Mouse (Mus musculus): ENCODE measurements around the gene Mdk. TPM values are rescaled to one million over a fixed set of nuclear protein-coding genes. Genes with fewer than 3 reads are reported as not detected.

The Mdk gene
- polyA plus RNA-seq, 1 experiment from 2014 or later = 1,127 TPM

- ATAC-seq (ENCODE audit: insufficient read depth, low FRiP score, low TSS enrichment) (no peak), DNase-seq (ENCODE audit: low spot score) (no peak)
- Histone ChIP-seq H3K4me1 (ENCODE audit: control insufficient read depth, insufficient read depth, low read length) (no peaks in the 10 kb centered on the region), H3K27ac (ENCODE audit: low read depth, low read length) (no peak overlapping the region), H3K4me3 (ENCODE audit: low read depth, low read length) (no peak overlapping the region), H3K9ac (ENCODE audit: low read length) (no peak overlapping the region), H3K9me3 (ENCODE audit: control insufficient read depth, low read length) (no peaks in the 10 kb centered on the region), H3K27me3 (ENCODE audit: control insufficient read depth, insufficient read depth, low read length) (no peaks in the 10 kb centered on the region), H3K4me2 (ENCODE audit: low read depth) (no peak overlapping the region), H3K36me3 (ENCODE audit: control insufficient read depth, insufficient read depth, low read length) (peaks cover 2% of the 10 kb centered on the region; the same call in 1 of the 2 replicates)
- WGBS = 93% methylated on average over 8 of the region's 8 CpGs
Observed at GRCm38 (mm10) chr2:91900431-91900830, 31.7 kb downstream of the Mdk start.

GRCm38 (mm10) chr2:91899141-91899540 is 33.0 kb downstream of the Mdk start:
- no peak overlapping the region for H3K4me2 ChIP-seq (ENCODE audit: low read depth)
- no peaks in the 10 kb centered on the region for H3K4me1 ChIP-seq (ENCODE audit: control insufficient read depth, insufficient read depth, low read length)
- H3K36me3 ChIP-seq (ENCODE audit: control insufficient read depth, insufficient read depth, low read length) = peaks cover 2% of the 10 kb centered on the region; the same call in 1 of the 2 replicates
- no peak for DNase-seq (ENCODE audit: low spot score)
- WGBS = 97% methylated on average over 3 of the region's 3 CpGs
- no peak overlapping the region for H3K9ac ChIP-seq (ENCODE audit: low read length)
- H3K9me3 ChIP-seq (ENCODE audit: control insufficient read depth, low read length) = no peaks in the 10 kb centered on the region
- no peak overlapping the region for H3K4me3 ChIP-seq (ENCODE audit: low read depth, low read length)
- no peaks in the 10 kb centered on the region for H3K27me3 ChIP-seq (ENCODE audit: control insufficient read depth, insufficient read depth, low read length)
- no peak overlapping the region for H3K27ac ChIP-seq (ENCODE audit: low read depth, low read length)
- no peak for ATAC-seq (ENCODE audit: insufficient read depth, low FRiP score, low TSS enrichment)

- Histone ChIP-seq H3K36me3 (ENCODE audit: control insufficient read depth, insufficient read depth, low read length) (peaks cover 2% of the 10 kb centered on the region; the same call in 1 of the 2 replicates), H3K9ac (ENCODE audit: low read length) (no peak overlapping the region), H3K9me3 (ENCODE audit: control insufficient read depth, low read length) (no peaks in the 10 kb centered on the region), H3K27me3 (ENCODE audit: control insufficient read depth, insufficient read depth, low read length) (no peaks in the 10 kb centered on the region), H3K4me3 (ENCODE audit: low read depth, low read length) (no peak overlapping the region), H3K4me1 (ENCODE audit: control insufficient read depth, insufficient read depth, low read length) (no peaks in the 10 kb centered on the region), H3K27ac (ENCODE audit: low read depth, low read length) (no peak overlapping the region), H3K4me2 (ENCODE audit: low read depth) (no peak overlapping the region)
- DNase-seq (ENCODE audit: low spot score) (no peak), ATAC-seq (ENCODE audit: insufficient read depth, low FRiP score, low TSS enrichment) (no peak)
Observed at GRCm38 (mm10) chr2:91897968-91898367, 34.1 kb downstream of the Mdk start.

- Histone ChIP-seq H3K4me2 (ENCODE audit: low read depth) (no peak overlapping the region), H3K36me3 (ENCODE audit: control insufficient read depth, insufficient read depth, low read length) (no peaks in the 10 kb centered on the region), H3K4me3 (ENCODE audit: low read depth, low read length) (no peak overlapping the region), H3K9ac (ENCODE audit: low read length) (no peak overlapping the region), H3K9me3 (ENCODE audit: control insufficient read depth, low read length) (no peaks in the 10 kb centered on the region), H3K4me1 (ENCODE audit: control insufficient read depth, insufficient read depth, low read length) (no peaks in the 10 kb centered on the region), H3K27ac (ENCODE audit: low read depth, low read length) (no peak overlapping the region), H3K27me3 (ENCODE audit: control insufficient read depth, insufficient read depth, low read length) (no peaks in the 10 kb centered on the region)
- DNase-seq (ENCODE audit: low spot score) (no peak), ATAC-seq (ENCODE audit: insufficient read depth, low FRiP score, low TSS enrichment) (no peak)
- WGBS = 95% methylated on average over 3 of the region's 3 CpGs
Observed at GRCm38 (mm10) chr2:91895401-91895800, 36.7 kb downstream of the Mdk start.

GRCm38 (mm10) chr2:91894716-91895115 is 37.4 kb downstream of the Mdk start:
- Histone ChIP-seq H3K4me3 (ENCODE audit: low read depth, low read length) (no peak overlapping the region), H3K9ac (ENCODE audit: low read length) (no peak overlapping the region), H3K27ac (ENCODE audit: low read depth, low read length) (no peak overlapping the region), H3K27me3 (ENCODE audit: control insufficient read depth, insufficient read depth, low read length) (no peaks in the 10 kb centered on the region), H3K4me1 (ENCODE audit: control insufficient read depth, insufficient read depth, low read length) (no peaks in the 10 kb centered on the region), H3K9me3 (ENCODE audit: control insufficient read depth, low read length) (no peaks in the 10 kb centered on the region), H3K36me3 (ENCODE audit: control insufficient read depth, insufficient read depth, low read length) (no peaks in the 10 kb centered on the region), H3K4me2 (ENCODE audit: low read depth) (no peak overlapping the region)
- no peak for ATAC-seq (ENCODE audit: insufficient read depth, low FRiP score, low TSS enrichment)
- WGBS = 93% methylated on average over 3 of the region's 3 CpGs
- no peak for DNase-seq (ENCODE audit: low spot score)

GRCm38 (mm10) chr2:91884616-91885015 is 47.5 kb downstream of the Mdk start:
- H3K36me3 ChIP-seq (ENCODE audit: control insufficient read depth, insufficient read depth, low read length) = 0 out of 2 replicates have a peak, but pooled peaks cover 3% of the 10 kb centered on the region
- no peak for DNase-seq (ENCODE audit: low spot score)
- WGBS = 94% methylated on average over 4 of the region's 4 CpGs
- no peak for ATAC-seq (ENCODE audit: insufficient read depth, low FRiP score, low TSS enrichment)
- no peak overlapping the region for H3K4me2 ChIP-seq (ENCODE audit: low read depth)
- no peaks in the 10 kb centered on the region for H3K27me3 ChIP-seq (ENCODE audit: control insufficient read depth, insufficient read depth, low read length)
- no peak overlapping the region for H3K9ac ChIP-seq (ENCODE audit: low read length)
- no peak overlapping the region for H3K27ac ChIP-seq (ENCODE audit: low read depth, low read length)
- no peaks in the 10 kb centered on the region for H3K4me1 ChIP-seq (ENCODE audit: control insufficient read depth, insufficient read depth, low read length)
- H3K9me3 ChIP-seq (ENCODE audit: control insufficient read depth, low read length) = no peaks in the 10 kb centered on the region
- H3K4me3 ChIP-seq (ENCODE audit: low read depth, low read length) = no peak overlapping the region

GRCm38 (mm10) chr2:91883961-91884360 is 48.1 kb downstream of the Mdk start:
- H3K4me3 ChIP-seq (ENCODE audit: low read depth, low read length) = no peak overlapping the region
- 85% methylated on average over 4 of the region's 4 CpGs for WGBS
- no peaks in the 10 kb centered on the region for H3K27me3 ChIP-seq (ENCODE audit: control insufficient read depth, insufficient read depth, low read length)
- 0 out of 2 replicates have a peak, but pooled peaks cover 3% of the 10 kb centered on the region for H3K36me3 ChIP-seq (ENCODE audit: control insufficient read depth, insufficient read depth, low read length)
- no peaks in the 10 kb centered on the region for H3K9me3 ChIP-seq (ENCODE audit: control insufficient read depth, low read length)
- no peaks in the 10 kb centered on the region for H3K4me1 ChIP-seq (ENCODE audit: control insufficient read depth, insufficient read depth, low read length)
- ATAC-seq (ENCODE audit: insufficient read depth, low FRiP score, low TSS enrichment) (no peak), DNase-seq (ENCODE audit: low spot score) (no peak)
- no peak overlapping the region for H3K9ac ChIP-seq (ENCODE audit: low read length)
- H3K27ac ChIP-seq (ENCODE audit: low read depth, low read length) = no peak overlapping the region
- no peak overlapping the region for H3K4me2 ChIP-seq (ENCODE audit: low read depth)

Small RNAs within 50 kb of the gene (microRNA-seq; reads per million reads assigned to microRNA genes)
- gene Mir6999 = not detected

Other genes with a start within 250 kb of the Mdk start
- 37.9 and 38.3 TPM in 2 replicates for gene Atg13, start 221.7 kb downstream of the Mdk start, polyA plus RNA-seq (2014; fragmentation: Nextera tagmentation; extraction: Ambion mirVana)
- gene Harbi1, start 221.4 kb downstream of the Mdk start, polyA plus RNA-seq (2014; fragmentation: Nextera tagmentation; extraction: Ambion mirVana) = 15.5 and 17.3 TPM in 2 replicates
- gene Ambra1, start 202.2 kb downstream of the Mdk start, polyA plus RNA-seq (2014; fragmentation: Nextera tagmentation; extraction: Ambion mirVana) = 21.3 and 21.5 TPM in 2 replicates
- gene Chrm4, start 5.0 kb downstream of the Mdk start, polyA plus RNA-seq (2014; fragmentation: Nextera tagmentation; extraction: Ambion mirVana) = 0.45 and 0.53 TPM in 2 replicates
- 0.37 and 0.58 TPM in 2 replicates for gene Gm9821, start 13.4 kb upstream of the Mdk start, polyA plus RNA-seq (2014; fragmentation: Nextera tagmentation; extraction: Ambion mirVana)
- gene Dgkz, start 43.6 kb upstream of the Mdk start, polyA plus RNA-seq (2014; fragmentation: Nextera tagmentation; extraction: Ambion mirVana) = 34.6 and 37.7 TPM in 2 replicates
- 1.6 and 2.0 TPM in 2 replicates for gene Creb3l1, start 92.2 kb upstream of the Mdk start, polyA plus RNA-seq (2014; fragmentation: Nextera tagmentation; extraction: Ambion mirVana)
- 32.1 and 34.1 TPM in 2 replicates for gene Phf21a, start 160.8 kb upstream of the Mdk start, polyA plus RNA-seq (2014; fragmentation: Nextera tagmentation; extraction: Ambion mirVana)

Measured in neural tube, embryonic 11.5 days (tissue).